Mouse (Mus musculus) liver, embryonic 13.5 days (tissue): ENCODE measurements around the gene Phykpl. TPM values are rescaled to one million over a fixed set of nuclear protein-coding genes. Genes with fewer than 3 reads are reported as not detected.

Experiments
- ATAC-seq: fragments of 200-750 bp; cut with Nextera tagmentation; 2 replicates; pipeline ENCODE4 v1.8.0; 2017; ENCODE audit warnings: low read depth, mild to moderate bottlenecking, moderate number of reproducible peaks, moderate library complexity
- DNase-seq: peaks from one replicate; pipeline ENCODE4 v3.0.0; 2022
- H3K27ac ChIP-seq: fragments of 300-500 bp; sonication (generic); 2 replicates; pipeline ENCODE4 v1.5.1; 2015; ENCODE audit warnings: moderate library complexity, mild to moderate bottlenecking, inconsistent platforms
- H3K27me3 ChIP-seq: fragments of 300-500 bp; sonication (generic); 2 replicates; pipeline ENCODE4 v1.6.1; 2015; ENCODE audit warnings: mild to moderate bottlenecking, inconsistent platforms
- H3K36me3 ChIP-seq: fragments of 300-500 bp; sonication (generic); 2 replicates; pipeline ENCODE4 v1.6.1; 2015; ENCODE audit warnings: mild to moderate bottlenecking, inconsistent platforms
- H3K4me1 ChIP-seq: fragments of 300-500 bp; sonication (generic); replicated peaks from 2 replicates; pipeline ENCODE4 v1.6.1; 2015; ENCODE audit warnings: inconsistent platforms
- H3K4me2 ChIP-seq: fragments of 300-500 bp; sonication (generic); 2 replicates; pipeline ENCODE4 v1.6.1; 2015; ENCODE audit warnings: inconsistent platforms, mild to moderate bottlenecking, moderate library complexity
- H3K4me3 ChIP-seq: fragments of 300-500 bp; sonication (generic); replicated peaks from 2 replicates; pipeline ENCODE4 v1.5.1; 2015; ENCODE audit warnings: mild to moderate bottlenecking, inconsistent platforms
- H3K9ac ChIP-seq: fragments of 300-500 bp; sonication (generic); 2 replicates; pipeline ENCODE4 v1.6.1; 2015; ENCODE audit warnings: mild to moderate bottlenecking, inconsistent platforms
- H3K9me3 ChIP-seq: fragments of 300-500 bp; sonication (generic); replicated peaks from 2 replicates; pipeline ENCODE4 v1.6.1; 2016; ENCODE audit warnings: inconsistent platforms
- WGBS: fragments of 180-500 bp; shearing (Covaris S2); methylation state at CpG from one replicate; pipeline ENCODE4 v1.1.7; 2015; ENCODE audit not compliant: insufficient replicate concordance; 5-methylcytosine and 5-hydroxymethylcytosine counted together
- polyA plus RNA-seq: library from polyadenylated mRNA; unstranded; fragments of >200 nt; fragmentation: Nextera tagmentation; extraction: Ambion mirVana; gene quantifications from 2 replicates; pipeline ENCODE4 v1.2.1, GENCODE M21; 2015

Phykpl gene
- polyA plus RNA-seq = 14.4 and 15.0 TPM in 2 replicates

DNA sequence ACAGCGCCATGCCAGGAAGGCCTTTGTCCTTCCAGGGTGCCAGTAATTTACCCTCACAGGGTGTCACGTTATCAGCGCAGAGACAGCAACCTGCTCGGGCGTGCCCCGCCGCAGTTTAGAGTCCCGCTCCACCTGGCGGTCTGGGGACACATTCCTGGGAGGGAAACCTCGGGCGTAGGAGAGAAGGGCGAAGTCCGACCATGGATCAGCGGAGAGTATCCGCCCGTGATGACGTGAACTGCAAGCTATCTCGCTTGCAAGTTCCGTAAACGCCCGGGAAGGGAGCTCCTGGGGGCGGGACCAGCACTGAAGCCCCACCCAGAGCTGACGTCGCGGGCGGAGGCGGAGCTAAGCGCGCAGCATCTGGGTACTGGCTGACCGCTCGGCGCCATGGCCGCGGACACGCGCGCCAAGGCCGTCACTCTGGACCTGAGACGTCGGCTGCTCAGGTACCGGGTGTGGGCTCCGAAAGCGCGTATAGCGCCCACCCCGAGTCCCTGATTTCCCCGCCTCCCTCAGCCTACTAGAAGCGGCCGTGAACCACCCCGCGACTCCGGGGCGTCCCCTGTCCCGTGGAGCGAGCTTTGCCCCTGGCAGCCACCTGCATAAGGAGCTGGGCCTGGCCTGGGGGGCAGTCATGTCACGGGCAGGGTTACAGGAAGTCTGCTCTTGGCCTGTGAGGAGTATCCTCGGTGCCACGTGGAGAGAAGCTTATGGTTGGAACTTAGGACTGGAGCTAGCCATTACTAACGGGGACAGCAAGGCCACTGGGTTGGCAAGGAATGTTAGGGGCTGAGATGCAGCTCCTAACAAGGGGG is at the start of gene Phykpl:
Phykpl (plus strand) TSS at position 327 of the 818 bp plus-strand sequence.
- Histone ChIP-seq H3K4me1 (peaks cover 45% of the 10 kb centered on the region), H3K36me3 (peaks cover 41% of the 10 kb centered on the region), H3K9me3 (no peaks in the 10 kb centered on the region), H3K27me3 (no peaks in the 10 kb centered on the region), H3K27ac (peak within 1 kb of the TSS; percentile 95), H3K4me2 (peak within 1 kb of the TSS; percentile 83), H3K9ac (peak within 1 kb of the TSS; percentile 95), H3K4me3 (peak within 1 kb of the TSS; percentile 89)
- peak; percentile 91 for ATAC-seq
- DNase-seq = peak; percentile 98
- WGBS = under 1% methylated on average over 59 of the region's 59 CpGs

GRCm38 (mm10) chr11:51538388-51538787 is 46.2 kb upstream of the Phykpl start:
- H3K4me1 ChIP-seq = peaks cover 12% of the 10 kb centered on the region
- no peak overlapping the region for H3K27ac ChIP-seq
- 70% methylated on average over 7 of the region's 7 CpGs for WGBS
- no peak overlapping the region for H3K4me2 ChIP-seq
- no peak for DNase-seq
- ATAC-seq = no peak
- no peak overlapping the region for H3K4me3 ChIP-seq
- H3K27me3 ChIP-seq = no peaks in the 10 kb centered on the region
- H3K9ac ChIP-seq = no peak overlapping the region
- no peaks in the 10 kb centered on the region for H3K9me3 ChIP-seq
- no peaks in the 10 kb centered on the region for H3K36me3 ChIP-seq

GRCm38 (mm10) chr11:51538919-51539758 is 45.4 kb upstream of the Phykpl start:
- 0 out of 2 replicates have a peak, but pooled peaks have one; percentile 9 for ATAC-seq
- WGBS = 43% methylated on average over 13 of the region's 13 CpGs
- no peak overlapping the region for H3K9ac ChIP-seq

DNA sequence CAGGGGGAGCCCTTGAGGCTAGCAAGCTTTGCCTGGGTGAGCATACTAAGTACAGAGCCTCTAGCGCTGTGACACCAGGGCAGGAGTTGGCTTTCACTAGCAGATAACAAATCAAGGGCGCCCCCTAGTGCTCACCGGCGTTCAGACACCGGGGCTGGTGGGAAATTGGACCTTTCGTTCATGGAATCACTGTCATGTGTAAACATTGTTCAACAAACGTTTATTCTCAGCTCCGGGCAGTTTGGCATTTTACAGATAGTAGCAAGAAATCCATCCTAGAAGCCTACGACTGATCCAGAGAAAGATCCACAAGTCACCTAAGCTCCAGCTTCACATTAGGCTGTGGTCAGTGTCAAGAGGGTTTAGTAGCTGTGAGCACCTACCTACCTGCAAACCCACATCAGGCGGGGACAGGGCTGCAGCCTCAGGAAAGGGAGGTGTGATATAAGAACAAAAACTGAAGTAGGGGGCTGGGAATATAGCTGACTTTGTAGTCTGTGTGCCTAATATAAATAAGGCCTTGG is 44.7 kb upstream of the Phykpl start:
- WGBS = 7% methylated on average over 10 of the region's 10 CpGs
- DNase-seq = peak; percentile 84
- Histone ChIP-seq H3K27me3 (no peaks in the 10 kb centered on the region), H3K4me2 (no peak overlapping the region), H3K27ac (no peak overlapping the region), H3K4me1 (peaks cover 26% of the 10 kb centered on the region), H3K9me3 (no peaks in the 10 kb centered on the region), H3K36me3 (no peaks in the 10 kb centered on the region), H3K4me3 (no peak overlapping the region), H3K9ac (no peak overlapping the region)
- ATAC-seq = peak; percentile 84

More at GRCm38 (mm10) chr11:51538919-51539758, 45.4 kb upstream of the Phykpl start:
- Histone ChIP-seq H3K4me3 (no peak overlapping the region), H3K27me3 (no peaks in the 10 kb centered on the region), H3K4me1 (peaks cover 20% of the 10 kb centered on the region), H3K9me3 (no peaks in the 10 kb centered on the region), H3K27ac (no peak overlapping the region), H3K36me3 (no peaks in the 10 kb centered on the region), H3K4me2 (no peak overlapping the region)
- DNase-seq = no peak

DNA sequence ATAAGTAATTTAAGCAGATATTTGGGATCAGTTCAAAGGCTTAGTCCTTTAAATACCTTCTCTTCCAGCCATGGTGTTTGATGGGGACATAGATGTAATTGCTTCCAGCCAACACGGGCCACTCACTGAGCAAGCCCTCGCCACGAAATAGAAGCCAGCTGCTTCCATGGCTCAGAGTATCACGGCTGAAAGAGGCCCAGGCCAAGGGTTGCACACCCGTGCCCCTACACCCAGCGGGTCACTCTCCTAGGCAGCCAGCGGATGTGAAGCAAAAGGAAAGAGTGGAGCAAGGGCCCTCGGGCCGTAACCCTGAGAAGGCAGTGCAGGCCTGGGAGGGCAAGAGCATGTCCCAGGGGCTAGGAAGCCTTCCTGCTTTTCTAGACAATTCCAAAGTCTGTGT is 42.1 kb upstream of the Phykpl start:
- ATAC-seq (no peak), DNase-seq (no peak)
- no peaks in the 10 kb centered on the region for H3K27me3 ChIP-seq
- H3K4me3 ChIP-seq = no peak overlapping the region
- no peak overlapping the region for H3K4me2 ChIP-seq
- 63% methylated on average over 9 of the region's 9 CpGs for WGBS
- no peak overlapping the region for H3K27ac ChIP-seq
- H3K9me3 ChIP-seq = no peaks in the 10 kb centered on the region
- no peak overlapping the region for H3K9ac ChIP-seq
- H3K4me1 ChIP-seq = peaks cover 29% of the 10 kb centered on the region
- no peaks in the 10 kb centered on the region for H3K36me3 ChIP-seq

- WGBS = 33% methylated on average over 7 of the region's 7 CpGs
- no peak for ATAC-seq
- Histone ChIP-seq H3K9ac (no peak overlapping the region), H3K4me1 (peaks cover 29% of the 10 kb centered on the region), H3K9me3 (no peaks in the 10 kb centered on the region), H3K36me3 (no peaks in the 10 kb centered on the region), H3K27ac (no peak overlapping the region), H3K4me3 (no peak overlapping the region), H3K4me2 (no peak overlapping the region), H3K27me3 (no peaks in the 10 kb centered on the region)
- no peak for DNase-seq
Observed at GRCm38 (mm10) chr11:51543487-51544050, 41.0 kb upstream of the Phykpl start.

- Histone ChIP-seq H3K36me3 (no peaks in the 10 kb centered on the region), H3K9ac (no peak overlapping the region), H3K9me3 (no peaks in the 10 kb centered on the region), H3K4me3 (no peak overlapping the region), H3K4me1 (peaks cover 27% of the 10 kb centered on the region), H3K4me2 (no peak overlapping the region), H3K27me3 (no peaks in the 10 kb centered on the region), H3K27ac (no peak overlapping the region)
- WGBS = 10% methylated on average over 2 of the region's 2 CpGs
- no peak for DNase-seq
- peak; percentile 39 for ATAC-seq
Observed at GRCm38 (mm10) chr11:51544413-51544812, 40.1 kb upstream of the Phykpl start.

- Histone ChIP-seq H3K27ac (no peak overlapping the region), H3K4me1 (peaks cover 24% of the 10 kb centered on the region), H3K9ac (no peak overlapping the region), H3K36me3 (no peaks in the 10 kb centered on the region), H3K4me3 (no peak overlapping the region), H3K27me3 (no peaks in the 10 kb centered on the region), H3K9me3 (no peaks in the 10 kb centered on the region), H3K4me2 (no peak overlapping the region)
- ATAC-seq = no peak
- 38% methylated on average over 4 of the region's 4 CpGs for WGBS
- DNase-seq = no peak
Observed at GRCm38 (mm10) chr11:51545811-51546210, 38.7 kb upstream of the Phykpl start.

GRCm38 (mm10) chr11:51551253-51551652 is 33.3 kb upstream of the Phykpl start:
- Histone ChIP-seq H3K9ac (no peak overlapping the region), H3K27me3 (no peaks in the 10 kb centered on the region), H3K4me1 (peaks cover 16% of the 10 kb centered on the region), H3K4me2 (no peak overlapping the region), H3K27ac (no peak overlapping the region), H3K9me3 (no peaks in the 10 kb centered on the region), H3K36me3 (no peaks in the 10 kb centered on the region), H3K4me3 (no peak overlapping the region)
- no peak for ATAC-seq
- 24% methylated on average over 5 of the region's 5 CpGs for WGBS
- no peak for DNase-seq

DNA sequence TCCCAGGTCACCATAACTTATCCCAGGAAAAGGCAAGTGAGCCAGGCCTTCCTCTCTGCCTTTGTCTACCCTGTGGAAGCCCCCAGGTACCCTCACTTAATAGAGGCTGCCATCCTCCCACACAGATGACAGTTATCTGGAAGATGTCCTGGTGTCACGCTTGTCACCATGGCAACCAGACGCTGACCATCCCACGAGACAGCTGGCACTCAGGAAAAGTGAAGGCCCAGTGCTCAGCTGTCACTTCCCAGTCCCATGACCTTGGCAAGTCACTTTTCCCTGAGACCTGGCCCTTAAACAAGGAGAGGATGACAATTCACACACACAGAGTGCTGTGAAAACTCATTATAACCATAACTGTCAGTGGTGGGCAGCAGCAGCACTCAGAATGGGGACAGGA is 32.5 kb upstream of the Phykpl start:
- WGBS = 58% methylated on average over 3 of the region's 3 CpGs
- Histone ChIP-seq H3K4me2 (no peak overlapping the region), H3K9me3 (no peaks in the 10 kb centered on the region), H3K27ac (no peak overlapping the region), H3K4me3 (no peak overlapping the region), H3K36me3 (no peaks in the 10 kb centered on the region), H3K27me3 (no peaks in the 10 kb centered on the region), H3K4me1 (peaks cover 16% of the 10 kb centered on the region), H3K9ac (no peak overlapping the region)
- no peak for ATAC-seq
- DNase-seq = no peak

DNA sequence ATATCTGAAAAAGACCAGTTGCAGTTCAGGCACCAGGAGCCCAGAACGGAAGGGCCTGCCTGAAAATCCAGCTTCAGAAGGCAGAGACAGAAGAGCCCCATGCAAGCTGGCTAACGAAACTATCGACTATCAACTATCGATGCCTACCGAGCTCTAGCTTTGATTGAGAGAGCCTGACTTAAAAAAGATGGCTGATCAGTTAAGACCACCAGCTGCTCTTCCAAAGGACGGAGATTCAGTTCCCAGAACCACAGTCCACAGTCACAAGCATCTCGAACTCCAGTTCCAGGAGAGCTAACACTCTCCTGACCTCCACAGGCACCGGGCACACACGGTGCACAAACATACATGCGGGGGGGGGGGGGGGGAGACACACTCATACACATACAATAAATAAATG is 30.0 kb upstream of the Phykpl start:
- Histone ChIP-seq H3K4me2 (no peak overlapping the region), H3K4me1 (peaks cover 16% of the 10 kb centered on the region), H3K9ac (no peak overlapping the region), H3K36me3 (no peaks in the 10 kb centered on the region), H3K27me3 (no peaks in the 10 kb centered on the region), H3K9me3 (no peaks in the 10 kb centered on the region), H3K4me3 (no peak overlapping the region), H3K27ac (no peak overlapping the region)
- DNase-seq (no peak), ATAC-seq (no peak)
- WGBS = 58% methylated on average over 9 of the region's 10 CpGs
